Mouse (Mus musculus) myocyte (in vitro differentiated cells): Measurements from ENCODE around the gene Dyrk3. TPM values are rescaled to one million over a fixed set of nuclear protein-coding genes. Genes with fewer than 3 reads are reported as not detected.
"Not testable (repeated sequence)": the region's sequence is repeated elsewhere in the genome, so short reads cannot be mapped to it uniquely, and the experiment has no call there.

ENCODE experiments used
- H3K27me3 ChIP-seq: one replicate; pipeline ENCODE4 v1.6.1; 2011; ENCODE audit not compliant: control insufficient read depth, insufficient read depth, insufficient read length
- H3K36me3 ChIP-seq: one replicate; pipeline ENCODE4 v1.6.1; 2011; ENCODE audit not compliant: control insufficient read depth, insufficient read depth
- H3K4me2 ChIP-seq: one replicate; pipeline ENCODE4 v1.6.1; 2011; ENCODE audit warnings: low read depth, control low read depth
- H3K4me3 ChIP-seq: one replicate; pipeline ENCODE4 v1.5.1; 2011; ENCODE audit warnings: mild to moderate bottlenecking, control low read depth, moderate library complexity
- H3K79me2 ChIP-seq: one replicate; pipeline ENCODE4 v1.6.1; 2011; ENCODE audit not compliant: control insufficient read depth, insufficient read depth
- H3ac ChIP-seq: one replicate; pipeline ENCODE4 v1.6.1; 2011; ENCODE audit not compliant: control insufficient read depth, insufficient read length
- CEBPB ChIP-seq: IDR thresholded peaks from 2 replicates; pipeline ENCODE4 v1.6.1; 2011; ENCODE audit warnings: mild to moderate bottlenecking, moderate library complexity; ENCODE audit not compliant: poor library complexity, insufficient read depth, severe bottlenecking
- E2F4 ChIP-seq: IDR thresholded peaks from one replicate; pipeline ENCODE4 v1.6.1; 2011; ENCODE audit warnings: mild to moderate bottlenecking, control low read depth, moderate library complexity; ENCODE audit not compliant: insufficient read depth
- MAX ChIP-seq: IDR thresholded peaks from one replicate; pipeline ENCODE4 v1.6.1; 2011; ENCODE audit warnings: low read depth, mild to moderate bottlenecking, control low read depth
- MYOD1 ChIP-seq, 3 experiments: IDR thresholded peaks; one replicate each; pipeline ENCODE4 v1.6.1; 2011; ENCODE audit warnings: control low read depth in 2 of 3, low read depth in 2 of 3, mild to moderate bottlenecking in 2 of 3, moderate library complexity in 1 of 3; ENCODE audit not compliant: insufficient read length in 2 of 3, control insufficient read depth in 1 of 3
- MYOG ChIP-seq, 3 experiments: IDR thresholded peaks; one replicate each; pipeline ENCODE4 v1.6.1; 2011; ENCODE audit warnings: control low read depth in 2 of 3, low read depth in 2 of 3, mild to moderate bottlenecking in 2 of 3; ENCODE audit not compliant: insufficient read length in 2 of 3, control insufficient read depth in 1 of 3, insufficient read depth in 1 of 3
- POLR2A ChIP-seq: IDR thresholded peaks from one replicate; pipeline ENCODE4 v1.6.1; 2011; ENCODE audit warnings: low read depth, mild to moderate bottlenecking, control low read depth, moderate library complexity; ENCODE audit not compliant: insufficient read length
- POLR2AphosphoS2 ChIP-seq: IDR thresholded peaks from one replicate; pipeline ENCODE4 v1.6.1; 2011; ENCODE audit warnings: low read depth, control low read depth; ENCODE audit not compliant: insufficient read length
- REST ChIP-seq: IDR thresholded peaks from one replicate; pipeline ENCODE4 v1.6.1; 2011; ENCODE audit warnings: mild to moderate bottlenecking, control low read depth, moderate library complexity; ENCODE audit not compliant: insufficient read depth, insufficient read length
- SRF ChIP-seq: IDR thresholded peaks from one replicate; pipeline ENCODE4 v1.6.1; 2011; ENCODE audit warnings: low read depth; ENCODE audit not compliant: control insufficient read depth, insufficient read length
- TCF12 ChIP-seq: IDR thresholded peaks from one replicate; pipeline ENCODE4 v1.6.1; 2011; ENCODE audit warnings: mild to moderate bottlenecking, control low read depth; ENCODE audit not compliant: poor library complexity, insufficient read depth, severe bottlenecking
- TCF3 ChIP-seq: IDR thresholded peaks from one replicate; pipeline ENCODE4 v1.6.1; 2011; ENCODE audit warnings: low read depth, control low read depth; ENCODE audit not compliant: insufficient read length
- USF1 ChIP-seq: IDR thresholded peaks from one replicate; pipeline ENCODE4 v1.6.1; 2011; ENCODE audit warnings: low read depth, mild to moderate bottlenecking, control low read depth, moderate library complexity
- polyA plus RNA-seq: library from polyadenylated mRNA; unstranded; fragments of >200 nt; fragmentation: generic; extraction: Trizol; gene quantifications from one replicate; pipeline ENCODE4 v1.2.1, GENCODE M21; 2012; ENCODE audit warnings: missing spikeins

Gene Dyrk3
- polyA plus RNA-seq, 1 experiment, result 2.7 TPM

GRCm38 (mm10) chr1:131155456-131155855, 17.3 kb upstream of the Dyrk3 start:
- TF ChIP-seq REST, result no peak
- no peak for TF ChIP-seq MYOD1 (IDR thresholded peaks at IDR 0.05; ENCODE audit: control insufficient read depth in 1 of 3, insufficient read length in 2 of 3, low read depth in 2 of 3)
- Histone ChIP-seq H3K79me2 (peaks cover 8% of the 10 kb centered on the region), H3K36me3 (peaks cover 6% of the 10 kb centered on the region), H3K4me3 (no peak overlapping the region), H3K4me2 (no peak overlapping the region), H3ac (no peak overlapping the region), H3K27me3 (no peaks in the 10 kb centered on the region)

GRCm38 (mm10) chr1:131153018-131153629, 15.0 kb upstream of the Dyrk3 start, which contains the start of gene Eif2d:
Eif2d (plus strand) TSS chr1:131153181.
- Histone ChIP-seq H3K4me2 (peak within 1 kb of the TSS; percentile 96), H3K27me3 (no peaks in the 10 kb centered on the region), H3K4me3 (peak within 1 kb of the TSS; percentile 59), H3ac (no peak within 1 kb of the TSS), H3K36me3 (peaks cover under 1% of the 10 kb centered on the region), H3K79me2 (peaks cover 8% of the 10 kb centered on the region)
- TF ChIP-seq MYOD1 (IDR thresholded peaks at IDR 0.05; ENCODE audit: control insufficient read depth in 1 of 3, insufficient read length in 2 of 3, low read depth in 2 of 3) (peak in 1 of 3 experiments; percentile 41), POLR2AphosphoS2 (peak; percentile 45), MAX (no peak), USF1 (no peak), TCF3 (no peak), POLR2A (peak; percentile 61), CEBPB (no peak), SRF (no peak), REST (no peak), MYOG (IDR thresholded peaks at IDR 0.05; ENCODE audit: control insufficient read depth in 1 of 3, insufficient read depth in 1 of 3, insufficient read length in 2 of 3, low read depth in 2 of 3) (peak in 1 of 3 experiments; percentile 47), TCF12 (no peak), E2F4 (peak; percentile 17)

GRCm38 (mm10) chr1:131149496-131149895, 11.4 kb upstream of the Dyrk3 start:
- no peak overlapping the region for H3K4me2 ChIP-seq
- peaks cover 8% of the 10 kb centered on the region for H3K79me2 ChIP-seq
- no peaks in the 10 kb centered on the region for H3K36me3 ChIP-seq
- H3K27me3 ChIP-seq, result no peaks in the 10 kb centered on the region
- no peak overlapping the region for H3ac ChIP-seq
- no peak overlapping the region for H3K4me3 ChIP-seq
- no peak for TF ChIP-seq SRF
- no peak for TF ChIP-seq TCF12
- TF ChIP-seq POLR2A, result no peak
- TF ChIP-seq MAX, result no peak
- TF ChIP-seq CEBPB, result no peak
- TF ChIP-seq POLR2AphosphoS2, result no peak
- no peak for TF ChIP-seq MYOG (IDR thresholded peaks at IDR 0.05; ENCODE audit: control insufficient read depth in 1 of 3, insufficient read depth in 1 of 3, insufficient read length in 2 of 3, low read depth in 2 of 3)
- no peak for TF ChIP-seq USF1
- no peak for TF ChIP-seq REST
- no peak for TF ChIP-seq E2F4
- no peak for TF ChIP-seq MYOD1 (IDR thresholded peaks at IDR 0.05; ENCODE audit: control insufficient read depth in 1 of 3, insufficient read length in 2 of 3, low read depth in 2 of 3)
- no peak for TF ChIP-seq TCF3

GRCm38 (mm10) chr1:131146181-131146614, 8.1 kb upstream of the Dyrk3 start:
- Histone ChIP-seq H3K4me2 (no peak overlapping the region), H3K36me3 (no peaks in the 10 kb centered on the region), H3K27me3 (no peaks in the 10 kb centered on the region), H3ac (no peak overlapping the region), H3K79me2 (no peaks in the 10 kb centered on the region), H3K4me3 (no peak overlapping the region)
- no peak for TF ChIP-seq USF1
- TF ChIP-seq REST, result no peak
- TF ChIP-seq CEBPB, result no peak
- TF ChIP-seq MYOG (IDR thresholded peaks at IDR 0.05; ENCODE audit: control insufficient read depth in 1 of 3, insufficient read depth in 1 of 3, insufficient read length in 2 of 3, low read depth in 2 of 3), result no peak
- no peak for TF ChIP-seq SRF
- no peak for TF ChIP-seq E2F4
- no peak for TF ChIP-seq TCF3

GRCm38 (mm10) chr1:131145222-131145621, 7.1 kb upstream of the Dyrk3 start:
- H3K36me3 ChIP-seq, H3K79me2 ChIP-seq, H3ac ChIP-seq, H3K27me3 ChIP-seq, H3K4me2 ChIP-seq, H3K4me3 ChIP-seq: not testable (repeated sequence)
